Mouse (Mus musculus) brain, adult 2 months (tissue): Measurements from ENCODE around the gene Mrpl33.
"Not testable (repeated sequence)": the region's sequence is repeated elsewhere in the genome, so short reads cannot be mapped to it uniquely, and the experiment has no call there.

ENCODE experiments used
- DNase-seq: peaks from one replicate; pipeline ENCODE4 v3.0.0; 2011; ENCODE audit warnings: low read depth, low spot score

Gene Mrpl33

DNA sequence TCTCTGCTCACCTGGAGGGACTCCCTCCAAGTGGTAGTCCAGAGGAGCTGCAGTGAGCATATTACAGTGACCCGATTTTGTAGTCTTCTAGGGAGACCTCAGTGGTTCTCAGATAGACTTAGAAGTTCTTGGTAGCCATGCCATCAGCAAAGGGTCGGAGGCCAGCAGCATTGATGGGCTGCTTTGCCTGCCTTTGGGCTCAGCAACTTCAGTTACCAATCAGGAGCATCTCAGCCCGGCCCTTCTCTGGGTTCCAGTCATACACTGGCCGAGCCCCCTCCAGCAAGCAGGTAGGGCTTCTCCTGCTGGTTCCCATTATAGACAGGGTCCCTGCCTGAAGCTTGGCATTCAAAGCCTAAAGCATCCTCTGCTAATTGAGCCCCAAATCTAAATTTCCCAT is 867 bp upstream of the Mrpl33 start:
- no peak for DNase-seq

DNA sequence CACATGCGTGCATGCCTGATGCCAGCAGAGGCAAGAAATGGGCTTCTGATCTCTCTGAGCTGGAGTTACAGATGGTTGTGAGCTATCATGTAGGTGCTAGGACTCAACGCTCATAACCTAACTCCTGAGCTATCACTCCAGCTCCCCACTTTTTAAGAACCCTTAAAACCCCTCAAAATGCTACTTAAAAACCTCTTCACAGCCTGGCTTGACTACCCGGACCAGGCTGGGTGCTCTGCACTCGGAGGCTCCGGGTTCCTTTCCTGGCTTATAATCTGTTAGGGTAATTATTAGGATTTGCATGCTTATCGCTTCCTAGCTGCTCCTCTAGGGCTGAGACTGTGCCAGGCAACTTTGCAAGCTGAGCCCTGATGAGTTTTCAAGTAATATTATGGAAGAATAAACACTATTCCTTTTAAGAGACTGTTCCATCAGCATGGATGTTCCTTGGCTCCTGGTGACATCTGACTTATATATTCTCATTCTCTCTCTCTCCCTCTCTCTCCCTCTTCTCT is 752 bp downstream of the Mrpl33 start:
- DNase-seq = no peak

DNA sequence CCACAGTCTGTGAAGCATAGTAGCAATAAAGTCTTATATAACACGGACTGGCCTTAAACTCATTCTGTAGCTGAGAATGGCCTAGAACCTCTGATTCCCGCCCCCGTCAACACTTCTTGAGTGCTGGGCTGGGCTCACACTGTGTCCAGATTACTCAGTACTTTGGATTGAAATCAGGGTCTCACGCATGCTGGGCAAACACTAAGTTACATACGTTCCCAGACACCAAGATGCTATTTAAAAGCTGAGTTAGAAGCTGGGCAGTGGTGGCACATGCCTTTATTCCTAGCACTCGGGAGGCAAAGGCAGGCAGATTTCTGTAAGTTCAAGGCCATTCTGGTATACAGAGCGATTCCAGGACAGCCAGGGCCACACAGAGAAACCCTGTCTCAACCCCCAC is 1.4 kb downstream of the Mrpl33 start:
- no peak for DNase-seq

DNA sequence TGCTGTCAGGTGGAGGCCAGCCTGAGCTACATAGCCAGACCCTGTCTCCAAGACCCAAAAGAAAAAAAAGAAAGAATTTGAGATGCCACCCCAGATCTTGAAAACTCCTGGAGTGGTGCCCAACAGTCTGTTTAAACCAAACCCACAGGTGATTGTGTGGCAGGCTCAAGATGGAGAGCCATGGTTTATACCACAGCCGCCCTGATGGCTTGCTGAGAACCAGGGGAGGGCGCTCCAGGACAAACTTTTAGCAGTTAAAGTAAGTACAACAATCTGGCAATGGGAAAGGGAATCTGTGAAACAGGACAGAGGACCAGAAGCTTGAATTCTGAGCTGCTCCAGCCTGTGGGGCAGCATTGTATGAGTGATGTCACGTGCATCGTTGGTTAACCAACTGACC is 1.8 kb downstream of the Mrpl33 start:
- DNase-seq = peak; percentile 63

DNA sequence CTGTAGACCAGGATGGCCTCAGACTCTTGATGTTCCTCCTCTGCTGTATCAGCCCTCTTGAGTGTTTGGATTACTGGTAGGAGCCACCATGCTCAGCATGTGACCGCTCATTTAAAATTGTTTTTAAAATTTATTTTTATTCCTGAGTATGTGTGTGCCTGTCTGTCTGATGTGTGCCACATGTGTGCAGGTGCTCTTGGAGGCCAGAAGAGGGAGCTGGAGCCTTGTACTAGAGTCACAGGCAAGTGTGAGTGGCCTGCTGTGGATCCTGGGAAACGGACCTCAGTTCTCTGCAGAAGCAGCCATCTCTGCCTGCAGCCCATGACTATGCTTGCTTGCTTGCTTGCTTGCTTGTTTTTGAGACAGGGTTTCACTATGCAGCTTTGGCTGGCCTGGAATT is 2.4 kb downstream of the Mrpl33 start:
- peak; percentile 14 for DNase-seq

DNA sequence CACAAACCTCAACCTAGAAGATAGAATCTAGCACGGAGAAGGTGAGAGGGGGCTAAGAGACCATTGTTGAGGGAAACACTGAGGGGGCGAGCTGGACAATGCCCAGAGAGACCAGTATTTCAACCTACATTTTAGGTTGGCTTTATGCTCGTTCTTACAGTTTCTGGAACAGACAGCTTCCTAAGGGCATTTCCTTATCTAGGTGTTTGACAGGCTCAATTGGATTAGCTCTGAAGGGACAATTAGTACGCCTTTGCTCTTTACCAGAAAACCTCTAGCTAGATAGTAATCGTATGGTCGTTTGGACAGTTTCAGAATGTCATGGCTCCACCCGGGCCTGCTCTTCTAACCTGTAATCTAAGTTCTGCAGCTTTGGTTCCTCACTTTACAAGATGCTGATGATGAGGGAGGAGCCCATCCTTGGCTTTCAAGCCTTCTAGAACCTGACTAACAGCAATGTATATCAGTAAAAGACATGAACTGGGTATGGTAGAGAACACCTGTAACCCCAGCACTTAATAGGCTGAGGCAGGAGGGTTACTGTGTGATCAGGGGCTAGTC is 4.5 kb downstream of the Mrpl33 start:
- DNase-seq = no peak

DNA sequence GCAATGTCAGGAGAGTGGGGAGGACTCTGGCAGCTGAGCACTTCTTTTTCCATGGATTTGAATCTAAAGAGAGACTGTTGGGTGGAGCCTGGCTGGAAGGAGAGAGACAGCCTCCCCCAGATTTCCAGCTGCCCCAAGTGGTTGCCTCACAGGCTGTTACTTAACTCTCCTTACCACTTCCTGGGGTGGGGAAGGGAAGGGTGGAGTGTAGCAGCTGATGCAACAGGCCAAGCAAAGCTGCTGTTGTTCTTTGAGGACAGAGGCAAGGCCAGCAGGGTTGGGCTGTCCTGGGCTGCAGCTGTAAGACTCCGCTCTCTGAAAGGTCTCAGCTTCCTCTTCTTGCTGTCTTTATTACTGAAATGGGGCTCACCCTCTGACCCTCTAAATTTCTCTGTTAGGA is 5.6 kb downstream of the Mrpl33 start:
- DNase-seq = peak; percentile 87

DNA sequence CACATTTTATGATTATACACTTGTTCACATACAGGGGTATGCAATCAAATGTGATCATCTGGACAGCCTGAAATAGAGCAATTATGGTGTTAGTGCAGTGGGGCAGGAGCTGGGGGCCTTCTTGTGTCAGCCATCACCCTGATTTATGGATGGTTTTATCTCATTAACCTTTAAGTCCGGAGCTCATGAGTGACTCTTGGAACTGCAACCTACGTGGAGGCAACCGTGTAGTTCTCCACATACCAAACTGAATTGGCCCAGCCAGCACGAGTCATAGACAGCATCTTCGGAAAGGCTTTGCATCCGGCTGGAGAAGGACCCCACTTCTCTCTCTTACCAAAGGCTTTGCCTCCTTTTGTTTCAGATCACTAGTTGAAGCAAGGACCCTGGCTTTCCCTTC is 7.0 kb downstream of the Mrpl33 start:
- DNase-seq = no peak

DNA sequence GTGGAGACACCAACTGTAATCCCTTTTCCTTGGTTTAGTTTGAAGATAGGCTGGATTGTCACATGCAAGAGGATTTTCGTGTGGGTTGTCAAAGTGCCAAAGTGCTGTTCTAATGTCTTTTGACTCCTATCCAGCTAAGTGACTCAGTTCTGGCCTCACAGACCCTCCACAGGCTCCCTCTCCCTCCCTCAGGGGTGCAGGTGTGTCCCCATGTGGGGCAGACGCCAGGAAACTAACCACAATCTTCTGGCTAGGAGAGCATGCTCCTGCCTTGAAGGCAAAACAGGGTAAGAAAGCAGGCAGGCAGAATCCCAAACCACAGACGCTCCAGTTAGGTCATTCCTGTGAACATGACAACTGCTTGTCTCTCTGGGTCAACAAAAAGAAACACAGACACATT is 9.4 kb downstream of the Mrpl33 start:
- no peak for DNase-seq

DNA sequence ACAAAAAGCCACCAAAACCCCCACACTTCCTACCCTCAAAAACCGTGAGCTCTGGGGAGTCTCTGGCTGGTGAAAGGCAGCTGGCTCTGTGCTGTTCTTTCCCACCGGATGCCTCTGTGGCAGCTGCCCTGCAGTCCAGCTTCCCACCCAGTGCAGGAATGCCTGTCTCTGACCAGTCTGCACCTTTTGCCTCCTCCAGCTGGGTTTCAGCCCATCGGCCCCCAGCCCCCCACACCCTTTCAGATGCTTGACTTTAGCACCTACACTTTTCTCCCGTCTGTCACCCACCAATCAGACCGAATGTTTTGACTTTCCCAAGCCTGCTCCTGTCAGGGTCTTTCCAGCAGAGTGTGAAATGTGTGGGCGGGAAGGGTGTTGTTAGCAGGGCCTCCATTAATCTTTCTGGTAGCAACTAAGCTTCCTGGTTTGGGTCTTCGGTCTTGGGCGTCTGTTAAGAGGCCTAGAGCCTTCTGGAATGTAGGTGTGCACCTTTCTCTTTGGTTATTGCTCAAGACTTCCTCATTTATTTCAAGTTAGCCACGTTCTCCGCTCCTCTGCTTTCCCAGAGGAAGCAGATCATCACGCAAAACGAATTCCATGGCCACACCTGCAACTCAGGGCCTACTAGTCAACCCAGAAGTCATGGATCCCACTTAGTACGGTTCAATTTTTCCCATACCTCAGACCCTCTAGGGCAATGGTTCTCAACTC is 13.8 kb downstream of the Mrpl33 start:
- DNase-seq = no peak

DNA sequence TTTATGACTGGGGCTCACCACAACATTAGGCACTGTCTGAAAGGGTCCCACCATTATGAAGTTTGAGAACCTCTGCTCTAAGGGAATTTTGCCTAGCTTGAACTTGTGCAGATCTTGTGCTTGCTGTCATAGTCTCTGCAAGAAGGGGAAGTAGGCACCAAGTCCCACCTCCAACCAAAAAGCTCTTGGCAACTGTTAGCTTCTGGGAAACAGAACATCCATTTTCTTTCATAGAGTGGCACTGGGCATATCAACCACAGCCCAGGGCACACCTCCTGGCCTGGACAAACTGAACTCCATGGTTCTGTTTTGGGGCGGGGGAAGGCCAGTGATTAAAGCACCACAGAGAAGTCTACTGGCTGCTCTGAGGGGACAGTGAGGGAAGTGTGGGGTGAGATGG is 14.5 kb downstream of the Mrpl33 start:
- DNase-seq = no peak

DNA sequence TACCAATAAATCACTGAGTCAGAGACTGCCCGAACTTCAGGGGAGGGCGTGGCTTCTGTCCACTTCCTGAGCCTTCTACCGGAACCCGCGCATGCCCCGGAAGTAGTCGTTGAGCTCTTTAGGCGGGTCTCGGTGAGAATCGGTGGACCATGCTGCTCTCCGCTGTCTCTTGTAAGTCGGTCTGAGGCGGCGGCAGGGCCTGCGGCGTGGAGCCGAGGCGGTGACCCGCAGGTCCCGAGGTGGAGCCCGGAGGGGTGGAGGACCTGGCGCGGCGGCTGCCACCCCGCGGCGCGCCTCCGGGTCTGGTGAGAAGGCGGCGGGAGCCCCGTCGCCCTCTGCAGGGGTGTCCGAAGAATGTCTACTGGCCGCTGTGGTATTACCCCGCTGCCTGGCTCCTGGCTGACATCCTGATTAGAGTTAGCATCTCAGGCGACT is 17.1 kb downstream of the Mrpl33 start:
- DNase-seq = peak; percentile 92

DNA sequence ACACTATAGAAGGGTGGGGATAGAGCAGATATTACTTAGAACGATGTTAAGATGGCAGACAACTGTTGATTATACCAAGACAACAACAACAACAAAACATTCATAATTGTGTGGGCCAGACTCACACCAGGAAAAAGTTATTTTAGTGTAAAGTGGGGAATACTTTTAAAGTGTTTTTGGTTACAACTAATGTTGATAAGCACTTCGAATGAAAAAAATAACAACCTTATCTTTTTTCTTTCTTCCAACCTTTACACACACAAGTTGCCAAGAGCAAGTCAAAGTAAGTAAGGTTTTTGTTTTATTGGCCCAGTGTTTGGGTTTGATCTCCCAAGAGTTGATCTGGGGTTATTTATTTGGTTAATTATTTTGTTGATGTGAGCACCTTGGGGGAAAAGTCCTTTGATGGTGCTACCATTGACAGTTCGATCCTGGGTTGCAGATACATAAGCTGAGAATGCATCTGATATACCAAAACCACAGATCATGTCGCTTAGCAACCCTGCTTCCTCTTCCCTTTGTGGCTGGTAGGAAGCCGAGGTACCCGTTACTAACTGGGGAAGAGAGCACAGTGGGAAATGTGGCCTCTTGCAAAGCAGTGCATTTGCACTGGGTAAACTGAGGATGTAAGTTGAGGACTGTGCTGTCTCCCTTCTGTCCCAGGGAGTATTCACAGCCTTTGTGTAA is 17.7 kb downstream of the Mrpl33 start:
- DNase-seq = no peak

DNA sequence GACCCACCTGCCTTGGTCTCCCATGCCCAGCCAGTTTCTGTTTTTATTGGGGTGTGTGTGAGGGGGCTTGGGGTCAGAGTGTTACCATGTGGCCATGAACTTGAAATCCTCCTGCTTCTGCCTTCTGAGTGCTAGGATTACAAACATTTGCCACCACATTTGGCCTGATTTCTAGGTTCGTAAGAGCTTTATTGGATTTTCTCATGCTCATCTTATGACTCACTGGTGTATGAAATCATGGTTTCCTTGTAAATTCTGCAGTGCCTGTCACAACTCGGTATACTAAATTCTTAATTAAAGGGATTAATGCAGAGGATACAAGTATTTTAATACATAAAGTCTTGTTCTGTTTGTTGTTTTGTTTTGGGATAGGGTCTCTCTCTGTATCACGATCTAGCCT is 23.6 kb downstream of the Mrpl33 start:
- no peak for DNase-seq

DNA sequence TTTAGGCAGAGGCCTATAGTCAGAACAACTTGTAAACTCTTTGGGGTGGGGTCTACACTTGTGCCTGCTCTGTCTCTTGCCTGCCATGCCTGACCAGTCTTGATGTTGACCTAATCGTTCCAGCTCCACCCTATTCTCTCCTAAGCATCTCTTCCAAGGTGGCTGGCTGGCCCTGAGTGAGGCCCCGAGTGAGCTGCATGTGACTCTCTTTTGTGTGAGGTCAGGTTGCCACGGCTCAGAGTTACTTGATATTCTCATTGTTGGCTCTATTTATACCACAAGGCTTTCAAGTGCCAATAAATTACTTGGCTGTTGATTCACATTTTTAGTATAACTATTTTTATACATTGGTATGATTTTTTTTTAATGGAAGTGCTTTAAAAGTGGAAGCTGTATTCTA is 30.4 kb downstream of the Mrpl33 start:
- DNase-seq = no peak

DNA sequence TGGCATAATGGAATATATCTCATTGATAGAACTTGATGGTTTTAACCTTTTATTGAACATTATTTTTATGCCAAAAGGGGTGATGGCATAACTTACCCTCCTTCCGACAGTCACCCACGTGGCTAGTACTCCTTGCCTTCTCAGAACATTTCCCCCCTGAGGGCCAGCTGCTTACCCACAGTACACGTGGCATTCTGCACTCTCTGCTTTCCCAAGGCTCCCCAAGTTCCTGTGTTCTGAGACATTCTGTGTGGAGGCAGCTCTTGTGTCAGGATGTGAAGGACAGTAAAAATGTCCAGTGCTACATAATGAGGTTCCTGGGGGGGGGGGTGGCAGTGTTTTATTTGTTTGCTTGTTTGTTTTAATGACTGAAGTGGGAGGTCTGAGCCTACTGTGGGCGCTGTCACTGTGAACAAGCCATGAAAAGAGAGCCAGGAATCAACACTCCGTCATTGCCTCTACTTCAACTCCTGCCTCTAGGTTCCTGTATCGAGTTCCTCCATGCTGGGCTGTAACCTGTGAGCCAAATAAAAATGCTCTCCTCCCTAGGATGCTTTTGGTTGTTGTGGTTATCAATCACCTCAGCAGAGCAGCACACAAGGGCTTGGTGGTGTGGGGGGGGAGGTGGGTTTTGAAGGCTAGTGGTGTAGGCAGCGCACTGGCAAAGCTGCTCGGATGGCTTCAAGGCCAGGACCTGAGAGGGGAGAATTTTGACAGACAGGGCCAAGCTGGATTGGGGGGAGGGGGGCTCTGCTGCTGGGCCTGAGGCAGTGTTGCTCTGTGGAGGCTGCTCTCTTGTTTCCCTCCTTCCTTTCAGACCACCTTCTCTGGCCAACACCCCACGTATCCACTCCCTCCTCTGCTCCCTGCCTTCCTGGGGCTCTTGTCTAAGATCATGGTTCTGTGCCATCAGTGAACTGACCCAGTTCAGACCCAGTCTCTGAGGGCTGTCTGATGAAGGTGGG is 31.1 kb downstream of the Mrpl33 start:
- no peak for DNase-seq

DNA sequence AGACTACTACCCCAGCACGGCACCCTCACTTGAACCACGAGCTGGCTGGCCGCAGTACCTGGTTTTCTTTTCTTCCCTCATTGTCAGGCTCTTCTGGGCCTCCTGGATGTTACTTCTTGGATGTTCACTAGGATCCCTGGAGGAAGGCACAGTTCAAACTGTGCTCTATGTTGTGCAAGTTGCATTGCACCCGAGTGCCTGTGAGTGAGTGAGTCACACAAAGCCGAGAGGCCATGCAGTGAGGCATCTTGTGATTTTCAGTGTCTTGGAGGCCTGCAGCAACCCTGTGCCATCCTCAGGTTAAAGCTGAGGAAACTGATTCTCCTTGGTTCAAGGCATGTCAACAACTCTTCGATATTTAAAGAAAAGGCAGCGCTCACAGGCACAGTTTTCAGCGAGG is 31.8 kb downstream of the Mrpl33 start:
- DNase-seq = no peak

DNA sequence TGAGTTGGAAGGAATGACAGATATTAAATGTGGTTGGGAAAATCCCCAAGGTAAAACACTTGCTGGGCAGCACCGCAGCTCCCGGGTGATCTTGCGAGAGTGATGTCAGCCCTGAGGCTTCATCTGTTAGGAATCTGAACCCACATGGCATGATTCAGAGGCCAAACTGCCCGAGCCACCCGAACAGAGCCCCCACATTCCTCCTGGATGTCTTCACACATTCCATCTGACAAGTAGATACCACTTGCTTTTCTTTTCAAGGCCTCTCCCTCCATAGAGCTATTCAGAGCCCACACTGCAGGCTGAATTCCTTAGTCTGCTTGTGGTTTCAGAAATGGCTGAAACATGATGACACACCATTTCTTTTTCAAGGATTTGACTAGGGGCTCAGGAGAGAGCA is 33.3 kb downstream of the Mrpl33 start:
- no peak for DNase-seq

DNA sequence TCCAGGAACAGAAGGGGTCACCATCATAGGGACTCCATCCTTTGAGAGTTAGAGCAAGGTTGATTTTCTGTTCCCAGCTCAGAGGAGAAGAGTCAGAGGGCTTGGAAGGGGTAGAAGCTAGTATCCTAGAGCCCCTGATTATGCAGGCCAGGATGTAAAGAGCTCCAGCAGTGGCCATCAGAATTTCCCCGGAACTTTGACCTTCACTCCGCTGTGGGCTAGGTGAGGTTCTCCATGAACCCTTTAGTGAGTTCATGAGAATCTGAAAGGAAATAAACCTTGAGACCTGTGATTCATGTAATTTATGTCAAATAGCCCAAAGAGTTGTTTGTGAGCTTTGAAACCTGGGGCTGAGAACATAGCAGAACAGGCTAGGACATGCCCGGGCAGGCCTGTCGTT is 34.4 kb downstream of the Mrpl33 start:
- DNase-seq = not testable (repeated sequence)

DNA sequence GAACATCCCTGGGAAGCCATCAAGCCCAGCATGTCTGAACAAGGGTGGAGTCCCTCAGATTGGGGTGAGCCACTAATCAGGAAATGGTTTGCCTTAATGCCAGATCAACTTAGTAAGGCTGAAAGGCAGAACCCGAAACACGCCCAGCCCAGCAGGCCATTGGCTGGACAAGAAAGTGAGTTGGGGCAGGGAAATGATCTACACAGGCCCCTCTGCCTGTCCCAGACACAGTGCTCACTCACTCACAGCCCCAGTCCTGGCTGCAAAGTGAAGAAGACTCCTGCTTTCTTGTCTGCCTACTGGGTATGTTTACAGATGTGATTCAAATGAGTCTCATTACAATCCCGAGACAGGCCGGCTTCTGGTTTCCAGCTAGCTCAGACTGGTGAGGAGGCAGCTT is 37.4 kb downstream of the Mrpl33 start:
- no peak for DNase-seq

DNA sequence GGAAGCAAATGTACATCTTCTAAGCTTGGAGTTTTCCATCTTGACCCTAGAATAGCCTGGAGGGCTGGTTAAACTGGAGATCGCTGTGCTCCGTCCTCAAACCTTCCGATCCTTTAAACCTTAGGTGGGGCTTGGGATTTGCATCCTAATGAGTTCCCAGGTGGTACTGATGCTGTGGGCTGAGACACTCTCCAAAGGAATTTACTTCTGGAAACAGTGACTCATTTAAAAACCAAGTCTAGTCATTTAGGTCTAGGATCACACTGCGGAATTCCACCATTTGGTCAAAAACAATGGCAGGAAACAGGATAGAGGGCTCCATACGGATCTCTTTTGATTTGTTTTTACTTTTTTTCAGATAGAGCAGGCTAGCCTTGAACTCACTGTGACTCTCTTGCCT is 37.9 kb downstream of the Mrpl33 start:
- DNase-seq = no peak
